In the genomic region with DNA sequence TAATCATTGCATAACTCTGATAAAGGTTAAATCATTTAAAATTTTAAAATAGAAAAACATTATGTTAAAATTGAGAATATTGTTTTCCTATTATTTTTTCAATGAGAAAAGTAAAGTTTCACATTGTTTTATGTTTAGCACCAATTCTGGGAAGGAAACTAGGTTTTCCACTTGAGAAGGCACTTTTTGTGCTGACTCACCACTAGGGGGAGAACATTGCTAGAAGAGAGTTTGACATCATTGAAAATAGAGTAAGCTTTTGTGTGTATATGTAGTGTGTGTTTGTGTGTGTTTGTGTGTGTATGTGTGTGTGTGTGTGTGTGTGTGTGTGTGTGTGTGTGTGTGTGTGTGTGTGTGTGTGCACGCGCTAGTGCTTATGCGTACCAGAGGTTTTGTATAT, we compare ENCODE assay signal across 8 mouse cellular contexts.
DNase-seq lines count a peak whose midpoint lies in the region; ATAC-seq lines count a peak whose summit lies in the region.

No protein-coding gene starts in this region.

- no peak overlapping the region for H3K4me2 ChIP-seq in forebrain, embryonic 14.5 days (ENCODE audit: low read length)
- H3K4me2 ChIP-seq in forebrain, embryonic 11.5 days (ENCODE audit: low read depth, low read length, severe bottlenecking), result no peak overlapping the region
- H3K4me2 ChIP-seq in midbrain, embryonic 12.5 days (replicated peaks), result no peak overlapping the region
- no peak overlapping the region for H3K4me2 ChIP-seq in midbrain, embryonic 11.5 days
- H3K4me2 ChIP-seq in hindbrain, embryonic 13.5 days, result no peak overlapping the region

- 75% methylated on average over 3 of the region's 3 CpGs for WGBS in forebrain, embryonic 14.5 days
- 81% methylated on average over 3 of the region's 3 CpGs for WGBS in forebrain, embryonic 11.5 days
- 86% methylated on average over 1 of the region's 3 CpGs for WGBS in midbrain, embryonic 12.5 days
- 75% methylated on average over 3 of the region's 3 CpGs for WGBS in midbrain, embryonic 11.5 days
- WGBS in hindbrain, embryonic 13.5 days, result 94% methylated on average over 3 of the region's 3 CpGs

- H3K36me3 ChIP-seq in forebrain, embryonic 14.5 days (ENCODE audit: control insufficient read depth, insufficient read depth, low read length), result peaks cover 6% of the 10 kb centered on the region; the same call in 1 of the 2 replicates
- no peaks in the 10 kb centered on the region for H3K36me3 ChIP-seq in forebrain, embryonic 11.5 days (ENCODE audit: control insufficient read depth, insufficient read depth, low read length)
- H3K36me3 ChIP-seq in midbrain, embryonic 12.5 days, result peaks cover 6% of the 10 kb centered on the region; the same call in 1 of the 2 replicates
- no peaks in the 10 kb centered on the region; the same call in 1 of the 2 replicates for H3K36me3 ChIP-seq in midbrain, embryonic 11.5 days (ENCODE audit: control insufficient read depth, insufficient read depth, low read length)
- no peaks in the 10 kb centered on the region; the same call in 1 of the 2 replicates for H3K36me3 ChIP-seq in hindbrain, embryonic 13.5 days
- no peaks in the 10 kb centered on the region for H3K36me3 ChIP-seq in splenic B cell, adult 2 months (ENCODE audit: control insufficient read depth, insufficient read depth, low read length, poor library complexity, severe bottlenecking)

- peaks cover 16% of the 10 kb centered on the region; the same call in 1 of the 2 replicates for H3K4me1 ChIP-seq in forebrain, embryonic 14.5 days (ENCODE audit: control insufficient read depth, insufficient read depth, low read length)
- no peaks in the 10 kb centered on the region; the same call in 1 of the 2 replicates for H3K4me1 ChIP-seq in forebrain, embryonic 11.5 days (replicated peaks; ENCODE audit: control insufficient read depth, insufficient read depth, low read length)
- H3K4me1 ChIP-seq in midbrain, embryonic 12.5 days, result peaks cover 17% of the 10 kb centered on the region
- peaks cover 4% of the 10 kb centered on the region; the same call in 1 of the 2 replicates for H3K4me1 ChIP-seq in midbrain, embryonic 11.5 days (ENCODE audit: control insufficient read depth, insufficient read depth, low read length)
- peaks cover 26% of the 10 kb centered on the region for H3K4me1 ChIP-seq in hindbrain, embryonic 13.5 days (replicated peaks)

- H3K4me3 ChIP-seq in forebrain, embryonic 14.5 days (ENCODE audit: low read depth, low read length), result no peak overlapping the region
- H3K4me3 ChIP-seq in forebrain, embryonic 11.5 days (ENCODE audit: low read depth, low read length), result no peak overlapping the region
- H3K4me3 ChIP-seq in midbrain, embryonic 12.5 days, result no peak overlapping the region
- no peak overlapping the region for H3K4me3 ChIP-seq in midbrain, embryonic 11.5 days (ENCODE audit: low read depth, low read length)
- no peak overlapping the region for H3K4me3 ChIP-seq in hindbrain, embryonic 13.5 days

- H3K9me3 ChIP-seq in forebrain, embryonic 14.5 days (replicated peaks; ENCODE audit: control insufficient read depth, low read length), result 0 out of 2 replicates have a peak, but pooled peaks cover 2% of the 10 kb centered on the region
- H3K9me3 ChIP-seq in forebrain, embryonic 11.5 days (ENCODE audit: control insufficient read depth, low read length), result no peaks in the 10 kb centered on the region; the same call in 1 of the 2 replicates
- no peaks in the 10 kb centered on the region for H3K9me3 ChIP-seq in midbrain, embryonic 12.5 days
- peaks cover 4% of the 10 kb centered on the region; the same call in 1 of the 2 replicates for H3K9me3 ChIP-seq in midbrain, embryonic 11.5 days (ENCODE audit: control insufficient read depth, low read length)
- no peaks in the 10 kb centered on the region for H3K9me3 ChIP-seq in hindbrain, embryonic 13.5 days

- no peak overlapping the region for H3K9ac ChIP-seq in forebrain, embryonic 14.5 days (ENCODE audit: low read length)
- no peak overlapping the region for H3K9ac ChIP-seq in forebrain, embryonic 11.5 days (ENCODE audit: low read length)
- H3K9ac ChIP-seq in midbrain, embryonic 12.5 days (replicated peaks), result no peak overlapping the region
- no peak overlapping the region for H3K9ac ChIP-seq in midbrain, embryonic 11.5 days (ENCODE audit: low read length)
- no peak overlapping the region for H3K9ac ChIP-seq in hindbrain, embryonic 13.5 days

- H3K27ac ChIP-seq in forebrain, embryonic 14.5 days (ENCODE audit: low read depth, low read length), result 0 out of 2 replicates have a peak overlapping the region, but pooled peaks have one; percentile 30
- no peak overlapping the region for H3K27ac ChIP-seq in forebrain, embryonic 11.5 days (ENCODE audit: low read depth, low read length)
- H3K27ac ChIP-seq in midbrain, embryonic 12.5 days (replicated peaks), result peak overlapping the region; percentile 50
- H3K27ac ChIP-seq in midbrain, embryonic 11.5 days (ENCODE audit: low read depth, low read length), result no peak overlapping the region
- H3K27ac ChIP-seq in hindbrain, embryonic 13.5 days, result peak overlapping the region; percentile 81

- DNase-seq in forebrain, embryonic 14.5 days (ENCODE audit: low spot score), result peak; percentile 85
- DNase-seq in forebrain, embryonic 11.5 days (ENCODE audit: low spot score), result no peak
- DNase-seq in midbrain, embryonic 11.5 days (ENCODE audit: low spot score, missing footprints), result no peak
- DNase-seq in splenic B cell, adult 2 months (ENCODE audit: low read depth, low spot score), result peak; percentile 3
- DNase-seq in urinary bladder, postnatal 4 days (ENCODE audit: low spot score in 2 of 2), result no peak
- DNase-seq in T-cell, adult 2 months (ENCODE audit: low spot score), result no peak

- no peaks in the 10 kb centered on the region for H3K27me3 ChIP-seq in forebrain, embryonic 14.5 days (replicated peaks; ENCODE audit: control insufficient read depth, insufficient read depth, low read length)
- H3K27me3 ChIP-seq in forebrain, embryonic 11.5 days (ENCODE audit: control insufficient read depth, insufficient read depth, low read length), result no peaks in the 10 kb centered on the region
- no peaks in the 10 kb centered on the region for H3K27me3 ChIP-seq in midbrain, embryonic 12.5 days
- no peaks in the 10 kb centered on the region for H3K27me3 ChIP-seq in midbrain, embryonic 11.5 days (ENCODE audit: control insufficient read depth, insufficient read depth, low read length)
- no peaks in the 10 kb centered on the region for H3K27me3 ChIP-seq in hindbrain, embryonic 13.5 days
- H3K27me3 ChIP-seq in splenic B cell, adult 2 months (ENCODE audit: control insufficient read depth, insufficient read depth, low read length, poor library complexity, severe bottlenecking), result no peaks in the 10 kb centered on the region

- no peak for ATAC-seq in forebrain, embryonic 14.5 days
- no peak for ATAC-seq in forebrain, embryonic 11.5 days (replicated peaks; ENCODE audit: low FRiP score)
- no peak for ATAC-seq in midbrain, embryonic 12.5 days (ENCODE audit: low FRiP score, low read depth)
- no peak for ATAC-seq in midbrain, embryonic 11.5 days (ENCODE audit: low FRiP score)
- ATAC-seq in hindbrain, embryonic 13.5 days (ENCODE audit: low FRiP score), result no peak

Comparison
In these comparisons a context has a peak if more than half of its experiments do, and no peak if none do; other contexts are left out.
1. DNase-seq: peak in forebrain, embryonic 14.5 days (single experiment) and splenic B cell, adult 2 months (single experiment); none in forebrain, embryonic 11.5 days (single experiment), midbrain, embryonic 11.5 days (single experiment), urinary bladder, postnatal 4 days (0 of 2) and T-cell, adult 2 months (single experiment).
2. H3K27ac ChIP-seq: peak in forebrain, embryonic 14.5 days (single experiment), midbrain, embryonic 12.5 days (single experiment) and hindbrain, embryonic 13.5 days (single experiment); none in forebrain, embryonic 11.5 days (single experiment) and midbrain, embryonic 11.5 days (single experiment).